Mouse (Mus musculus) G1E-ER4 (cell line): ENCODE measurements at regions not wholly inside any gene's neighbourhood (a gene's known extent, or its start where the extent isn't known, plus 50 kb on each side); places are given as distances from the start of the nearest gene placed in this dataset.

ENCODE experiments used
- GATA1 ChIP-seq: IDR thresholded peaks from one replicate; pipeline ENCODE4 v1.8.0; 2012; ENCODE audit warnings: low read length, inconsistent platforms

DNA sequence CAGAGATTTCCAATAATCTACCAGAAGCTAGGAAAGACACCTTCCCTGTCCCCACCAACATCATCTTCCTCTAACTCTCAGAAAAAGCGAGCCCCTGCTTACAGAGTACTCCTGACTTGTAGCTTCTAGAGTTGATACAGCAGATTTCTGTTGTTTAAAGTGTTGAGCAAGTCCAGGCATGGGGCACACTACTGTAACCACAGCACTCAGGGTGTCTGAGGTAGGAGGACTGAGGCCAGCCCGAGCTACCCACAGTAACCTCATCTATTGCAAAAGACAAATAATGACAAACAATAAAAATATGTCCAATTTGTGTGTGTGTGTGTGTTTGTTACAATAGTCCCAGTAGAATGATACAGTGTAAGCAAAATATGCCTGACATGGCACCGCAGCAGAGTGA, 144.3 kb upstream of the Eif4g2 start:
- no peak for TF ChIP-seq GATA1

DNA sequence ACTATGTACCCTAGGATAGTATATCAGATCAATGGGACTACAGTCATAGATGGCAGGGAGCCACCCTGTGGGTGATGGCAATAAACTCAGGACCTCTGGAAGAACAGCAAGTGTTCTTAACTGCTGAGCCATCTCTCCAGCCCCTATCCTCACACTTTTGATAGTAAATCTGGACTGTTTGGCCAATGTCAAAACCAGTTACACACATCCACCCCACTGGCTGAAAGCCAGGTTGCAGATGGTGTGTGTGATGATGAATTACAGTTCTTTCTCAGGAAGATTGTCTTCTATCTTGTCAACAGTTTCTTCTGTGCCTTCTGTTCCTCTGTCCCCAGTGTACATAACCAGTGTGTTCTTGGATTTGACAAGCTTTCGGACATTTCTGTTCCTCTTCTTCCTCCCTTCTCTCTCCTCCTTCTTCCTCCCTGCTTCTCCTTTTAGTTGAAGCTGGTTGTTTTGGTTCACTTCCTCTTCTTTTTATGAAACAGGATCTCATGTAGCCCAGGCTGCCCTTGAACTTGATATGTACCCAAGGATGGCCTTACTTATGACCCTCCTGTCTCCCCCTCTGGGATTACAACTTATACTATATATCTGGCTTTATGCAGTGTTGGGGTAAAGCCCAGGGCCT, 143.3 kb upstream of the Eif4g2 start:
- no peak for TF ChIP-seq GATA1

DNA sequence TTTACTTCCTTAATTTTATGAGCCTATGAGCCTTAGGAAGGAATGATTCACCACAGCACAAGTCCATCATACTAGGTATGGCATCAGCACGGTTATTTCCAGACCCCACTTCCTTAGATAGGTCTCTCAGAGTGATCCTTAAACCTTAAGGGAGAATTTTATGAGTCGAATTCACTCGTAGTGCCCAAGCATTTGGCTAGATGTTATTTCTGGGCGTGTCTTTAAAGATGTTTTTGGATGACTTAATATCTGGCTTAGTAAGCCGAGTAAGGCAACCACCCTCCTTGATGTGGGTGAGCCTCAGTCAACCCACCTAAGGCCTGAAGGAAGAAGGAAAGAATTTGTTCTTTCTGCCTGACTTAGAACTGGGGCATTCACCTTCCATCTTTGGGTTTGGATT, 132.8 kb upstream of the Eif4g2 start:
- TF ChIP-seq GATA1: no peak

DNA sequence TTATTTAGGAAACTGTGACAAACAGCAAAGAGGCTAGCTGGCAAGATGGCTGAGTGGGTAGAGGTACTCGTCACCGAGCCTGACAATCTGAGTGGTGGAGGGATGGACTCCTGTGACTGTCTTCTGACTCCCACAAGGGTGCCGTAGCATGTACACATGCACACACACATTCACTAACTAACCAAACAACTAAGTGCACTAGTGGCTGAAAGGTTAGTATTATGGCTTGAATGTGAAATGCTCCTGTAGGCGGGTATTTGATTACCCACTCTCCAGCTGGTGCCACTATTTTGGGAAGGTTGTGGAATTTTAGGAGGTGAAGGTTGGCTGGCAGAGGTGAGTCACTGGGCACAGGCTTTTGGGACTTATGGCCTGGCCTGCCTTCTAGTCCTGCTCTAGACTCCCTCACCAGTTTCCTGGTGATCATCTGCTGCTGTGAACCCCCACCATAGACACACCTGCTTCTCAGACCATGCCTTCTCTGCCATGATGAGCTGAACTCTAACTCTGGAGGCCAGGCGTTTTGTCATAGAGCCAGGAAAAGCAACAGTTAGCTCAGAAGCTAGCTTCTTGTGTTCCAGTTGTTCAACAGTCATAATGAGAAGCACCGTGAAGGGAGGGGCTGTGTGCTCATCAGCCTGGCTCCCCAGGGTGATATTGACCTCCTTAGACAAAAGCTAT, 131.5 kb upstream of the Eif4g2 start:
- TF ChIP-seq GATA1: no peak

DNA sequence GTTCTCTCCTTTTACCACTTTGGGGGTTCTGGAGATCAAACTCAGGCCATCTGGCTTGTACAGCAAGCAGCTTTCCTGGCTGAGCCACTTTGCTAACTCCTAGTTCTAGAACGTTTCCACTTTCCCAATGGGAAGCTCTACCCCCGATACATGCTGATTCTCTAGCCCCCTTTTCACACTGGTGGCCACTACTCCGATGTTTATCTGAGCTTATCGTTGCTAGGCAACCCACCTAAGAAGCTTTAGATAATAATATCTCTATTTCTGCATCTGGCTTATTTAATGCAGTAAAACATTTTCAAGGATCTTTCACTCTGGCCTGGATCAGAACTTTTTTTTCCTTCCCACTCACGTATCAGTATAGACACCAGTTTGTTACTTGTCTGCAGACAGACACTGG, 129.4 kb upstream of the Eif4g2 start:
- no peak for TF ChIP-seq GATA1

DNA sequence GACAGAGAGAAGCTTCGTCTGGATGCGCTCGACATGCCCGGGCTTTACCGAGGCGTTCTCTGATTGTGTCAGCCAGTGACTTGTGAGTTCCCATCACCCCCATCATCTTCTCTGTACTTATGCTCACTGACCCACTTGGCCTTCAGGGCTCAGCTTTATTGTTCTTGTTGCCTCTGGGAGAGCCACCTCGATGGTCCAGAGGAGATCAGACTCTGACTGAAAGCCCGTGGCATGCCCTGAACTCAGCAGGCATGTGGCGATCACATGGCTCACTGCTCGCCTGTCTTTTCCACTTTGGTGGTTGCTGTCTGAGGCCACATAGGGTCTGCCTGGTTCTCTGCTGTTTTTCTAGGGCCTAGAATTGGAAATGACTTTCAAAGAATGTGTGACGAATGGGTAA, 128.8 kb upstream of the Eif4g2 start:
- TF ChIP-seq GATA1: no peak

DNA sequence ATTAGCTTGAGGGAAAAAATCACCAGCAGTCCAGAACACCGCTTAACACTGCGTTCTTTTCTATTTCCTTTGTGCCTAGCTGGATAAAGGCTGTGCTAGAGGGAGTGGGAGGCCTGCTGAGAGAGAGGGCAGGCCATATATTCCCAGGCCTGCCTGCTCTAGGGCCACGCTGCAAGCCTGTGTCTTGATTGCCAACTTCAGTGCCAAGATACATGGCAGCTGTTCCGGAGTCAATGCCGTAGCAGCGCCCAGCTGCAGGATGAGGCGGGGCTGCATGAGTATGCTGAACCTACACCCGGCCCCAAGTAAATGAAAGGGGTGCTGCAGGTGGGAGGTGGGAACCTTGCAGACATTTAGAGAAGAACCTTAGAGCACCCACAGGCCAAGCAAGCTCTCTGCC, 127.5 kb upstream of the Eif4g2 start:
- TF ChIP-seq GATA1: no peak

DNA sequence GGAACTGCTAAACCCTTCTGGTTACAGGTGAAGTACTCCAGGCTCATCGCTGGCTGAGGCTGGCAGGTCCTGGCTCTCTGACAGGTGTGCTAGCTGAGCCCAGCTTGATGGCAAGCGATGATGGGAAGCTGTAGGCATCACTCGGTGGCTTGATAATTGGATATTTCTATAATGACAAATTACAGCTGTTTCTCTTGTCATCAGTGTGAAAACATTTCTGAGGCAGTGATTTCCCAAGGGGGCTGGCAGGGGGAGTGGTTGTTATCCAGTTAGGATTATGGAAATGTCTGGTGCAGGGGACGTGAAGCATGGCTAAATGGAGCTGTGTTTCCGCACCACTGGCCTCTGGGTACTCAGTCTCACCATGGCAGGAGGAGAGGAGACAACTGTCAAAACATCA, 123.0 kb upstream of the Eif4g2 start:
- TF ChIP-seq GATA1: no peak

DNA sequence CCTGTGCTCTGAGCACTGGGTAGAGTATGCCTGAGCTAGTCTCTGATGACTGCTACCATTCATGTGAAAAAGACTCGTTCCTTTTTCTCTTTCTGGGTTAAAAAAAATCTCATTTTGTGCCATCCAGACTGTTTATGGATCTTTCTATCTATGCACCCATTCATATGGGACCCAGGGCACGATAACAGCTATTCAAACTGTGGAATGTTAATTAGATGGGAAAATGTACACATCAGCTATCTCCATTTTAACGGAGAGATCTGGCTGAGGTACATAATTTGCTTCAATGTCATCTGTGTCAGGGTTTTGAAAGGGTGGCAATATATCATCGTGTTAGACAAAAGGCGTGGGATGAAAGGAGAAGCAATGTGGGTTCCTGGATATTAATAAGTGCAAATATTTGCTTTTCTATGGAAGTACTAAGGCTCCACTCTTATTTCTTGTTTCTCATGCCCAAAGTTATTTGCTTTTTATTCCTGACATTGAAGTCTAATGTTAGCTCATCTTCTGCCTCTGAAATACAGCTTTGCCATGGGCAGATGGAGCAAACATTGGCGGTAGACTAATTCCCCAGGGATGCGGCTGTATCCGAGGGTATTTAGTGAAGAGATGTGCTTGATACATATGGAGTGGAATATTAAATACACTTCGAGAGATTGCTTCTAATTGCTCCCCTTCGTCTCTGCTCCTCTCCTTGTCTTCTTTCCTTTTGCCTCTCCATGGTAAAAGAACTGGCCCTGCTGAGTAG, 116.0 kb upstream of the Eif4g2 start:
- no peak for TF ChIP-seq GATA1

DNA sequence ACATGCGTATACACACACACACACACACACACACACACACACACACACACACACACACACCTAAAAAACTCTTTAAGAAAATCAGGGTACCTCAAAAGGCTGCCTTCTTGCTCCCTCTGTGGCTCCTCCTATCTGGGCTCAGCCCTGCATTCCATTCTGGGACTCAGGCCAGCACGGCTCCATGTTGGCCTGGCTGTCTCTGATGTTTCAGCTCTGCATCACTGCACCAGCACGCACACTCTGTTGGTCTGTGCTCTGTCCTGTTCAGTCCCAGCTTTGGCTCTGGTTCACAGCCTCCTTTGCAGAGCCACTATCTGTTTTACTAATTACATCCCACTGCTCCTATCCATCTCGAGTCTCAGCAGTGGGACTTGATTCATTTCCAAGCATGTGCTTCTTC, 108.8 kb upstream of the Eif4g2 start:
- TF ChIP-seq GATA1: no peak

DNA sequence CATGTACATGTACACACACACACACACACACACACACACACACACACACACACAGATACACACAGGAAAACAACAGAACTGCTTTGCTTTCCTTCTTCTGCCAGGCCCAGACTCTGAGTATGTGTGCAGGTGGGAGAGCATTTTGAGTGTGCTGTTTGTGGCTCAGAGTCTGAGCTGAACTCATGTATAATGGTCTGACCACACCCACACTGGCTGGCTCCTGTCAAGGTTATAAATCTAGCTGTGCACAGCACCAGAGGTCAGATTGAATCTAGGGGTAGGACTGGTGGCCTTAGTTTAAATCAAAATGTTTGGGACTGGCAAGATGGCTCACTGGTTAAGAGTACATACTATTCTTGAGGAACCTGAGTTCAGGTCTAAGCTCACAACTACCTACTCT, 108.4 kb upstream of the Eif4g2 start:
- no peak for TF ChIP-seq GATA1

DNA sequence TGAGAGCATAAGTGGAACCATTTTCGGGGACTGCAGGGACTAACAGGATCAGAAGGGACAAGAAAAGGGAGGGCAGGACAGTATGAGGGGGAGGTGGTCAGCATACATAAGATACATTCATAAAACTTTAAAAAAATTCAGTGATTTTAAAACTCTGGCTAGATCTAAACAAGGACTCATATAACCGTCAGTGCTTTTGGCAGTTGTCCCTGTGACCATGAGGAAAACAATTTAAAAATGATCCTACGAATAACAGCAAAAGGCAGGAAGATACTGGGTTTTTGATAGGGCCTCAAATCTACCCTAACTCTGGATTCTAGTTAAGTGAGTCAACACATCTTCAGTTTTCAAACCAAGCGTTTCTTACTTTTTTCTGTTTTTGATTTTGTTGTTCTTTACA, 106.9 kb upstream of the Eif4g2 start:
- TF ChIP-seq GATA1: no peak

DNA sequence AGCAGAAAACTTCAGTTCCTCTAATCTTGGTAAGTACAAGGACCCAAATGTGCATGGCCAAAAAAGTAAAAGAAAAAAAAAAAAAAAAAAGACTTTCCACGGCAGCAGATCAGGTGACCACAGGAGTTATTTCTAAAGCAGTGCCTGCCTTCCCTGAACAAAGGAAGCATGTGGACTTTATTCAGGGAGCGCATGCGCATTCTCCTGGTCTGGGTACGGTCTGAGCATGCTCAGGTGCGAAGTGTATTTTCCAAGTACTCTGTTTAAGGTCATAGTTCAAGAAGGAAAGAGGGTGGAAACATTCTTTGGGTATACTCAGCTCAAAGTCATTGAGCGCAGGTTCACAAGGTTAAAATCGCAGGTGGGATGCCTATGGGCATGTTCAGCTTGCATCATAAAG, 103.1 kb upstream of the Eif4g2 start:
- TF ChIP-seq GATA1: no peak

DNA sequence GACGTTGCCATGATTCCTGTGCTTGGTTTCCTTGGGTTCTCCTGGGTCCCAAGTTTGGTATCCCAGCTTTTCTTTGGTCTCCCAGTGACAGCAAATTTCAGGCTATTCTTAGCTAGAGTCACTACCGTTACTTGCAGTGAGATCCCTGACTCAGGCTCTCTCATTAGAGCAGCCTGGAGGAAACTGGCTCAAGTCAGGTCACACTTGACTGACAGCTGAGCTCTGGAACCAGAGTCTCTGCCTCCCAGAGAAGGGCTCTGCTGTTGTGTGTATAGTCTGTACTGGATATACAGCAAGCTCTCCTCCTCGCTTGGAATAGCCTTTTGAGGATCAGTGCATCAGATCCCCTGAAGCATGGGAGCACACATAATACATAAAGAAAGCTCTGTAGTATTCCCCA, 100.7 kb upstream of the Eif4g2 start:
- TF ChIP-seq GATA1: no peak

DNA sequence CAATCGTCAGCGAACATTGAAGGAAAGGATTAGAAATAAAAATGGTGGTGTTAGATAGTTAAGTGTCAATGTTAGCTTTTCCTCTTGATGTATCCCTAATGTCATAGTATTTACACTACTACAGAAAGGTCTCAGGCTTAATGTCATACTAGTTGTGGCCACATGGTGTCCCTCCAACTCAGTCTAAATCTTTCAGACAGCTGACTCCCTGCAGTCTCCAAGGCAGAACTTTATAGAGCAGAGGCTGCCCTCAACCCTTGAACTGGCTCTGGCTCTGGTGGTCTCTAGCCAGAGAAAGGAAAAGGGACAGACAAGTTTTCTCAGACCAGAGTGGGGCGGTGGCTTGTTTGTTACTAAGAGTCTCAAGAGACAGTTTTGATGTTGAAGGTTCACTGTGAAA, 99.5 kb upstream of the Eif4g2 start:
- no peak for TF ChIP-seq GATA1

DNA sequence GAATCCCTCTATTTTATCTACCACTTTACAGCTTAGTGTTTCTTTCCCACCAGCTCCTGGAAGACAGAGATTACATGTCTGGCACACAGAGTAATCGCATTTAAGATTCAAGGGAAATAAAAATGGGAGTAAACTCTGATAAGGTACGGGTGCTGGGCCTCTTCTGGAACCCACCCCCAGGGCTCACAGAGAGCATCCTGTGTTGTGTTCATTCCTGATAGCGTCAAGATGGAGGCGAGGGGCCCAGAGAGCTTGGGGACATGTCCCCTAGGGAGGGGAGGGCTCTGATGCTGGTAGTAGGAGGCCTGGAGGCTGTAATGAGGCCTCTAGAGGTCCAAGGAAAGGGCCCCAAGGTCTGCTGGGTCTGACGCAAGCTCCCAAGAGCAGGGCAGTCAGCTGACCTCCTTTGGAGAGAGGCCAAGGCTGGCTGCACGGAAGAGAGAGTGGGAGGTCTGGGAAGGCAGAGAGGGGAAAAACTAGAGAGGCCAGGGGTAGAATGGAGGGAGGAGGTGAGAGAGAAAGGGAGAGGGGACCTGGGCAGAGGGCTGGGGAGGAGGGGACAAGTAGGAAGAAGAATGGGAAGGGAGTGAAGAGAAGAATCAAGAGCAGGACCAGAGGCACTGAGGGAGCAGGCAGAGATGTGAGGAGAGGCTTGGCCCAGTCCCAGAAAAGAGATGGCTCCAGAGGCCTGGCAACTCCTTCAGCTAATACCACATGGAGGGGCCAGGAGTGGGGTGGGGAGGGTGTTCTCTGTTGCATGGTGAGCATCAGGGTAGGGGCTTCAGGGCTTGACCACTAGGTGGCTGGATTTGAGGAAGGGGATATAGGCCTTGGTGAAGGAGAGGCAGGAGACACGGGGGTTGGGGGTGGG, 96.8 kb upstream of the Eif4g2 start:
- peak; percentile 90 for TF ChIP-seq GATA1
